Mouse (Mus musculus) telencephalon, adult 2 months (tissue): Measurements from ENCODE around the gene Cers6.

Experiments
- DNase-seq: peaks from one replicate; pipeline ENCODE4 v3.0.0-alpha.2; 2011; ENCODE audit warnings: low read depth, low spot score

Cers6 gene

DNA sequence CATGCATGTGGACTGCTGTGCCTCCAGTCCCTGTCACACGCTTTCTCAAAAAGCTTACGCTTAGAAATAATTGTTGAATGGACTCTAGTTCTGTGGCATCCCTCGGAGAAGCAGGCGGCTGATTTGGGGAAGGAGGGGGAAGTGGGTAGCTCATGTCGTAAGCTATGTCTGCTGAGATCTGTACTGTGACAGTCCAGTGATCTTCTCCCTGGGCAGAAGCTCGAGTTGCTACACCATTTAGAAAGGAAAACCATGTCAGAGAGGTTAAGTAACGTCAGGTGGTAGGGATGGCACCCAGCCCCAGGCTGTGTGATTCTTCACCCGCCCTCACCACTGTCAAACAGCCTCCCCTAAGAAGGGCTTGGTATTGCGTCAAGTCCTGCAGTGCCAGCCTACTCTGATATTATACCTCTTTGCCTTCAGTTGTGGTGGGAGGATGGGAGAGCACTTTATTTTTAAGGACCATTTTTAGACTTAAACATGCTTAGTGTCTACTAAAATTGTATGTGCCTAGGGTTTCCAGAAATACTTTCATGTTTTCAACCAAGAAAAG is 154.0 kb downstream of the Cers6 start:
- DNase-seq: no peak

DNA sequence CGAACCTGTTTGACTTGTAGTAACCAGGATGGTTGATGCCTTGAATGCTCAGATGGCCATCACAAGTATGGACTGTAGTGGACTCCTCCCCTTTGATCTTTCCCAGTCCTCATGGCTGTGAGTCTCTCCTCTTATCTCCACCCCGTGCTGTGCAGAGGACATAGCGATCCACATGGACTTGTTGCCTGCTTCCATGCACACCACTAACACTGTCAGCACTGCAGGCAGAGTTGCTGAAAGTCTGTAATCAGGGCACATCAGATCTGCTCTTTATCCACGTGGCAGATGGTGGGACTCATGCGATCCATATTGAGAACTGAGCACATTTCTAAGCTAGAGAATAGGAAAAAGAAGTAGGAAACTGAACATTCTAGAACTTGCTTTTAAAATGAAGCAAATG is 154.6 kb downstream of the Cers6 start:
- no peak for DNase-seq

DNA sequence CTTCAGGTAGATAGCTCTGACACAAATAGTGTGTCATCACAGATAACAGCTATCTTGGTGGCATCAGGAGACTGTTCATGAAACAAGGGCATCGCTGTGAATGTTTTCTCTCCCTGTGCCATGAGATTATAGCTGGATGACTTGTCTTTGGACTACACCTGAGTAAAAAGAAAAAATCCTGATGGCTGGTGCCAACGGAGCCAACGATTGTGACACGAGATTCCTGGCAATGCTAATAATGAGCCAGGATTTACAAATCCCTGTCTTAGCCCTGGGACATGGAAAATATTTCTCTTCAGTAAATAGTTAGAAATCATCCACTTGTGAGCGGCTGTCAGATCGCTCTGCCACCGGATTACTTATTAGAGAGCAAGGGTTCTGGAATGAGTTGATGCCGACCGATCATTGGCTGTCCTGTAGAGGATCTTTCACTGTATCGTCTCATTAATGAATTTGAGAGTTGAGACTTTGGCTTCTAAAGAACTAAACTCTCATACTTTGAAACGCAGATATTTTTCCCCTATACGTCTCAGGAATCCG is 157.9 kb downstream of the Cers6 start:
- DNase-seq: no peak

DNA sequence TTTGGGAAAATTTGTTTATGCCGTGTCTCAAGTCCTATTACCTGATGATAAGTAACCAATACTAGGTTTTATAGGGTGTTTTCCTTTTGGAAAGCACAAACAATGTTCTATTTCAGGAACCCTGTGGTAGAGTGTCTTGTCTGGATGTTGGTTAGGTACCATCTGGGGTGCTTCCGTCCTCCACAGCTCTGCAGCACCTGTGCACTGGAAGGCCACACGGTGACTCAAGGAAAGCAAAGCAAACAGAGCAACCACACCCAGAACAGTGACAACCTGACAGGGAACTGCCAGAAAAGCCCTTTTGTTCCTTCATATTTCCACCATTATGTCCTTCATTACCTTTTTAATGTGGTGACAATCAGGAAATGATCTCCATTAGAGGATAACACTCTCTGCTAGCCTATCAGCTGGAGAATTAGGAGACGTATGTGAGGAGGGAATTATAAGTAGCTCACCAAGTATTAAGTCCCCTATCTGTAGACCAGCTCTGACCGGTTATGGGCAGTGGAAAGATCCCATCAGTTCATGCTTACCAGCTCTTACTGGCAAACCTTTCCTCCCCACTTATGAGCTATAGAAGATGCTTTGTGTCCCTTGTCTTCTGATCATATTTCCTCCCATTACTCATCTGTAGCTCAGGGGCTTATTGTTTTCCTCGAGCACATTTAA is 158.7 kb downstream of the Cers6 start:
- DNase-seq: no peak

DNA sequence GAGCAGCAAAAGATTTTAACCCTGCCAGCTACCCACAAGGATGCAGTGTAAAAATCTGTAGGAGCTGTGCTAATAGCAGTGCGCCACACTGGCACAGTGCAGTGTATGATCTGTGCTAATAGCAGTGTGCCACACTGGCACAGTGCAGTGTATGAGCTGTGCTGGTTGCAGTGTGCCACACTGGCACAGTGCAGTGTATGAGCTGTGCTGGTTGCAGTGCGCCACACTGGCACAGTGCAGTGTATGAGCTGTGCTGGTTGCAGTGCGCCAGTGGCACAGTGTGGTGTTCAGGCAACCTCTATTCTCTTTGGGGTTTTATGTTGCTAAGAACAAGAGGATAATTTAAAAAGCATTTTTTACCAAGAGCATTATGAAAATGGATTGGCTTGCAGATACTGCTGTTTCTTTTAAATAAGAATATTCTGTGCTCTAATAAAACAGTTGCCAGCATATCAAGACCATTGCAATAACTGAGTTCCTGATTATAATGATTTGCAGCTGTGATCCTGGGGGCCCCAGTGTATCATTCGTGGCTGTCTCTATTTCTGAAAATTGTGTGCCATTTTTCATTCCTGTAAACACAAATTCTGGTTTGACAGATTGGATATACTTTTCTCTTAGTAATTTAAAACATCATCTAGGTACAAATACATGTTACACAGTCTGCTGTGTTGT is 159.5 kb downstream of the Cers6 start:
- DNase-seq: no peak

DNA sequence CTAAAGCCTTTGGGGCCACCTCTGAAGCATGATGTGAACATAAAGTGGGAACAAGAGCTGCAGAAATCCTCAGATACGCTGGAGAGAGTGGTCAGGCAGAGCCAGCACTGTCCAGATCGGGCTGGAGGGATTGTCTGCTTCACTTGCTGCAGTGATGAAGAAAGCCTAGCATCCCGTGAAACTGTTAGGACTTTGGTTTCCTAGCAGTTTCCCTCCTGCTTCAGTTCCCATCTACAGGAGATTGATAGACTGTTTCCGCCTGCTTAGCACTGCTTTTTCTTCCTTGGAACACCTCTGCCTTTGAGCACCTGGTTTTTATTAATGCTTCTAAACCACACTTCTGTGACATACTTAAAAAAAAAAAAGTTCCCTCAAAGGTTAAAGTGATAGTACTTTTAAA is 160.3 kb downstream of the Cers6 start:
- DNase-seq: no peak

DNA sequence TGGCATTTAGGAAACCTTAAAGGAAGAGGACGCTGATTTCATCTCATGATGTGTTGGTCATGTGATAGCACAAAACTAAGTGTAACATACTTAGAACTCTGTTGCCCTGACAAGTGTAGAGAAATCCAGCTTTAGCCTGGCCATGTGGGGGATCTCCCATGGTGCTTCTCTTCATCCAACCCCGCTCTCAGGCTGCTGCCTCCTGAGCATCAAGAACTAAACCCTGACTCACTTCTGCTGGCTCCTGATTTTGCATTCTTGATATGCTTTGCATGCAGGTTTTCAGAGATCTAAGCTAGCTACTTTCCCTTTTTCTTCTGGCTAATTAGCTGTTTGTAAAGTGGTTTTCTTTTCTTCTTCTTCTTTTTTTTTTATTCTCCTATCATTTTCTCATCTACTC is 163.6 kb downstream of the Cers6 start:
- no peak for DNase-seq

DNA sequence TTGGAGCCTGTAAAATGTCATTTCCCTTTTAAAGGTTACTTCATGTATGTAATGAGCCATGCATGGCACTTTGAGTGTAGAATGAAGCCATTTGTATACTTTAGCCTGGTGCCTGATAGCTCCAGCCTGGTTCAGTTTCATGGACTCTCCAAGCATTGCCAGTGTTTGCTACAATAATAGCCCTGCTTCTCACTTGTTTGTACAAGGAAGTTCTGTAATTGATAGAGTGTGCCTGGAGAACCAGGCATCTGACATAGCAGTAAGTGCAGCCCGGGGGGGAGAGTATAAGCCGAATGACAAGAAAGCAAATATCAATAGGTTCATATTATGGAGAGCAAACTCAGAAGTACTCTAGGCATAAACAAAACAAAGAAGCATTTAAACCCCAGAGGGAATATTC is 171.3 kb downstream of the Cers6 start:
- DNase-seq: no peak

DNA sequence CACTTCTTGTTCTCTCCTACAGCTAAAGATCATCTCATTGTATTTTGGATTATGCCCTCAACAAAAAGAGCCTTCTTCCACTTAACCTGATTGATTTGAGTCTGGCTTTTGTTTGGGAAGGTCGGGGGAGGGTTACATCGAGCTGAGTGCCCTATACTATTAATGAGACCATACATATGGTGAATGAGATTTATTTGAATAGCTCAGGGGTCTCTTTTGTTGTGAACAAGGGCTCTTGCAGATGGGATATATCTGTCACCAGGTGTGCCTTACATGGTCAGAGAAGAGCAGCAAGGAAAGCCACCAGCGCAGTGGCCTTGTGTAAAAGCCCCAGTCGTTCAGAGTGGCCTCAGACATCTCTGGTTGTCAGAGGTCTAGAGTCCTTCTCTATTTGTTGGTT is 174.2 kb downstream of the Cers6 start:
- DNase-seq: no peak

DNA sequence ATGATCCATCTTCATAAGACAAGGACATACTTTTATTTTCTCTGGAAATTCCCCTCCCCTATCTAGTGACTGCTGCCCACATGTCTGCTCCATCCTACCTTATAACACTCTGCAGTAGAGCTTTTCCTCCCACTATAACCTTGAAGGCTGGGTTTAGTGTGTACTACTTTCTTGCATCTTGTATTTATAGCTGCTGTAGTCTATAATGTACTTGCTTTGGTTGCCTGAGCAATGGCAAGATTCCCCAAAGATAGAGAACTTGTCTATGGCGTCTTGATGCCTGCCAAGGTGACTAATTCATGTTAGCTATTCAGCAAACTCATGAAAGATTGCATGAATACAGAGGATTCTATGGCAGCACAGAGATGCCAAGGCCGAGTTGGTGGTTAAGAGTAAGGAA is 176.1 kb downstream of the Cers6 start:
- DNase-seq: no peak

DNA sequence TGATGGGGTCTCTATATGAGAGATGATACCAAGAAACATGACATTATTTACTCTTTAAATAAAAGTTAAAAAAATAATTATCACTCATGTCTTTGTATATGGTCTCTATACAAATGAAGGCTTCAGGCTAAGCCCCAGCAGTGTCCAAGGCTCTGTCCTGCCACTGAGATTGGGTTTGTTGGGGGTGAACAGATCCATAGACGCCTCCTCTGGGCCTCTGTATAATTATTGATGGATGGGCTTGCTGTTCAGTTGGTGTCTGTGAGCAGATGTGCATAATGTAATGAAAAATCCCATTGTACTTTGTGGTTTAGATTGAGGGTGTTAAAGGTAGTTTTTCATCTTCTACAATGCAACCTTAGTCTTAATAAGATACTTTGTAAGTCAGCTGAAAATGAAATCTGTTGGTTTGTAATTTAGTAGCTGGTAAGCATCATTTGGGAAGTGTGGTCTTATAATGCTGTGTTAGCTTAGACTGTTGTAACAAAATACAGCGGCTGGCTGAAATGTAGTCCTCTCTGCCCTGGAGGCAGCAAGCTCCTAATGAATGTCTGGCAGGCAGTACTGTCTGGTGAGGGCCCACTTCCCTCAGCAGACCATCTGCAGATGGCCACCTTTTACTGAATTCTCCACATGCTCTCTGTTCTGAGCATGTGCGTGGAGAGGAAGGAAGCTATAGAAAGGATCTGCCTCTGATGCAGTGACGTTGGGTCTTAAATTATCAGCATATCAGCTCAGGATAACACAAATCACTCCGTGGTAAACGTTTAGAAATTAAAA is 181.3 kb downstream of the Cers6 start:
- DNase-seq: no peak

DNA sequence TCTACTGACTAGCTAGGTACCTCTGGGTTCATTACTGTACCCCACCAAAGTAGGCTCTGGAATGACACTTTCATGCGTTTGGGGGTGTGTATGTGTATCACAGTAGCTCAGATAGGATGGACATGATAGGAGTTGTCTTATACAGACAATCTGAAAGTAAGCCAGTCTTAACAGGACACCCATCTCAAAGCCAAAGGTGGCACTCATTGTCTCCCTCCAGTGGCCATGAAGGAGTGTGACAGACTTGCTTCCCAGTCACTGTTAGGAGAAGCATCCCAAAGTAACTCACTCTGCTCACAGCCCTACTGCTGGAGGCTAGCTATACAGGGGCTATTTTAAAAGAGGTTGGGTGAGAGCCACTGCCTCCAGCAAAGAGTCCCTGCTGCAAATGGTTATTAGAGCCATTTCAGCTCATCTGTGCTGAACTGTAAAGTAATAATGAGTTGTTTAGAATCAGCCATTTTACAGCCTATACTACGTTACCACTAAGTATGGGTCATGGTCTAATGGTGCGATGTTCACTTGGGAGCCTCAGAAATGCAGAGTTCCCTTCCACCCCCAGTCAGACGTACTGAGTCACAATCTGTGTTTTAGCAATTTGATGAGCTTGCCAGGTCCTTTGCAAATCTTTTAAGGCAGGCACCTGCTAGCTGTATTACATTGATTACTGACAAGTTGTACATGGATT is 182.3 kb downstream of the Cers6 start:
- DNase-seq: no peak

DNA sequence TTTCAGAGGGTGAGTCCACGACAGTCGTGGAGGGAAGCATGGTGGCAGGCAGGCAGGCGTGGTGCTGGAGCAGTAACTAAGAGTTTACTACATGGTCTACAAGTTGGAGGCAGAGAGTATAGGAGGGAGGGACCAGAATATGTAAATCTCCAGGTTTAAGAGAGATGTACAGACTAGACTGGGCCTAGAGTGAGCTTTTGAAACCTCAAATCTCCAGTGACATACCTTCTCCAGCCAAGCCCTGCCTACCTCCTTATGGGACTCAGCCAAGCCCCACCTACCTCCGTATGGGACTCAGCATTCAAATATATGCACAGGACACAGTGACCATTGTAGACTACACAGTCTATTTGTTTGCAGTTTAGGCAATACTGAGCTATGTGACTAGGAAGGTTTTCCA is 184.7 kb downstream of the Cers6 start:
- no peak for DNase-seq

DNA sequence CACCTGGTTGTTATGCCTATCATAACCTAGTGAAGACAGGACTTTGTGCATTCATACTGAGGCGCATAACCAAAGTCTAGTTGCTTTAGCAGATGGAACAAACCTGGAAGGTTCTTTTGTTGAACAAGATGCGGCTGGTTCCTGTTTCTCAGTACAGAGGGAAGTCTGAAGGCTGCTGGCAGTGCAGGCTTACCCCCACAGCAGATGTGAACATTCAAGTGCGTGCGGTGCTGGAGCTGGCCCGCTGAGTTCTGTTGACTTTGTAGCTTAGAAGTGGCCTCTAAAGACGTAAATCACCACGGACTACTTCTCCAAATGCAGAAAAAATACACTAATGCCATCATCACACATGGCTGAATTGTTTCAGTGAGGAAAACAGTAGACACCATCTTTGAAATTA is 186.1 kb downstream of the Cers6 start:
- DNase-seq: no peak

DNA sequence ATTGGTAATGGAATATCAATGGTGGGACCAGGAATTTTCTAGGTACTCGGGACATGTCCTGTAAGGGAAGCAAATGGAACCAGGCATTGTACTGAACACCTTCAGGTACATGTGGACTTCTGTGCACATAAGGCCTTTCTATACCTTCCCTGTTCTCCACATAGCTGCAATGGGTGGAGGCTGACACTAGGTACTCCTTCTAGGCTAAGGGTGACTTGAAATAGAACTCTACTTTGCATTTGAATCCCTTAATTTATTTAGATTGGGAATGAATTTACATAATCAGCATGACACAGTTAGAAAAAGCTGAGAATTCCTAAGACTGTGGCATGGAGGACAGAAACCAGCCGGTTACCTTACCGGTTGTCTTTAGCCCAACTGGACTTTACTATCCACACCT is 186.6 kb downstream of the Cers6 start:
- no peak for DNase-seq

DNA sequence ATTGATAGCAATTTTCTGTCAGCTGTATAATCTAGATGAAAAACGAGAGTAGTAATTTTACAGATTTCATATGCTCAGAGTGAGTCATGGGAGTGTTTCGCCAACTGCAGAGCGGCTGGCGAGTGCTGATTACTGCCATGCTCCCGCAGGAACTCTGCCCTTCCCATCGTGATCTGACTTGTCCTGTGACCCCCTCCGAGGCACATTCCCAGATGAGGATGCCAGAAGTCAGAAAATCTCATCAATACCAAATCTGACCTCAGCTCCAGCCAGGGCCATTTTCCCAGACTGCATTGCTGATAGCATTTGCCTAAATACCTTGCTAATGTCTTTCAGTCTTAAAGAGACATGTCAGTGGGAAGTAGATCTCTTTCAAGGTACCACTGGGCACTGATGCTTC is 187.9 kb downstream of the Cers6 start:
- no peak for DNase-seq

DNA sequence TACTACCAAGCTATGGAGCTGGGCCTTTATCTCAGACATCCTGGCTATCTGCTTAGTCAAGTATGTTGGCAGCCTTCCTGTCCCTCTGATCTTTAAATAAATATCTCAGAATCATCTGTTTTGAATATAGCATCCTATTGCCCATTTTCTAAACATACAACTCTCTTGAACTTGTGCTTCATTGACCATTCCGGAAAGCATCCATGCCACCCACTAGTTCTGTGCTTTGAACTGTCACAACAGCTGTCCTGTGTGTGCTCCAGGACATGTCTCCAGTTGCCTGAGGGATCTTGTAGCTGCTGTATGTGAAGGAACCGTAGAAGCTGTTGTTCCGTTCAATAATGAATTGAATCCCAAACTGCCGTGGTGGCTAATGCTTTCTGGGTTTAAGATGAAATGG is 188.9 kb downstream of the Cers6 start:
- DNase-seq: no peak

DNA sequence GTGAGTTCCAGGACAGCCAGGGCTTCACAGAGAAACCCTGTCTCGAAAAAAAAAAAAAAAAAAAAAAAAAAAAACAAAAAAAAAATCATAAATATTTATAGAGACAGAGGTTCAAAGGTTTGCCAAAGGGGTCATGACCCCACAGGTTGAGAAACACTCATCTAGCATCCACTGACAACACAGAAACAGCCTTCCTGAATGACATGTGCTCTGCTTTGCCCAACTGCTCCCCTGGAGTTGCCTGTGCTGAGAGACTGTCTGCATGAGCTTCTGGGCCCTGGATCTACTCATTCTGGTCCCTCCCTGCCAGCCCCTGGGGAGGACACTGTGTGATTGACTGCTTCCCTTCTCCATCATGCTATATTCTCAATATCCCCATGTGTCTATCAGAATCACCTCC is 190.4 kb downstream of the Cers6 start:
- no peak for DNase-seq

DNA sequence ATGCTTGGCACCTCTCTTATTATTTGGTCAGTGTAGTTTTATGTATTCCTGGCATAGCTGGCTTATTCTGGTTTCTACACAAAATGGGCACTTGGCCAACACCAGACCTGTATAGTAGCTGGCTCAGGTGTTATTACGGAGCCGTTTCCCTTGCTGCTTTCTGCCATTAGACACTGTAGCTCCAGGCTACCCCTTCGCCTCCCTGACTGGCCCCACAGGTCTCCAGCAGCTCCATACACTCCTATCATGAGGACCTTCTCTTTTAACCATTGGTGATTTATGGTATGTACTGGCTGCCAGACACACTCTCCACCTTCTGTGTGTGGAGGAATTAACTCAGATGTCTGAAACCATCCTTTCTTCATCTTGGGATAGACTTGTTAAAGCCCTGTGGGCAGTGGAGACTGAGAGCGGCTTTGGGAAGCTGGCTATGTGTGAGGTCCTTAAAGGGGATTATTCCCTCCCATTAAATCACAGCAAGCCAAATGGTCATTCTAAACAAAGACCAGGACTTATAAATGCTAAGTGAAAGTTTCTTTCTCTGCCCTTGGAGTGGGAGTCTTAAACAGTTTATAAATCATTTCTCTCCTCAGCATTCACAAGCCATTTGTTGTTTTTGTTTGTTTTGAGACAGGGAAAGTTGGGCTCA is 192.1 kb downstream of the Cers6 start:
- DNase-seq: no peak

DNA sequence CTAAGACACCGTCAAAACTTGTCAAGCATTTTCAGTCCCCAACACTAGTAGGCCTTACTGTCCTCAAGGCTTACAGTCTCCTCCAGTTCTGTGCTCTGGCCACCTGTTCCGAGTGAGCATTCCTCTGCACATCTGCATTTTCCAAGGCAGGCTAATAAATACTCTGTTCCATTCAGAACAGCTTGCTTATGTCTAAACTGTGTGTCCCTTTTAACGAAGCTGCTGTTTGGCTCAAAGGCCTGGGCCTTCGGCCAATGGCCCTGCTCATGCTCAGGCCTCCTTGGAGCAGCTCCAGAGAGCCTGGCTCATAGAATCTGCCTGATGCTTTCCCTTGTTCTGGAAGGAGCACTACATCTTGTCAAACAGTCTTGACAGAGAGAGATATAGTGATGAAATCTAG is 193.0 kb downstream of the Cers6 start:
- DNase-seq: no peak

DNA sequence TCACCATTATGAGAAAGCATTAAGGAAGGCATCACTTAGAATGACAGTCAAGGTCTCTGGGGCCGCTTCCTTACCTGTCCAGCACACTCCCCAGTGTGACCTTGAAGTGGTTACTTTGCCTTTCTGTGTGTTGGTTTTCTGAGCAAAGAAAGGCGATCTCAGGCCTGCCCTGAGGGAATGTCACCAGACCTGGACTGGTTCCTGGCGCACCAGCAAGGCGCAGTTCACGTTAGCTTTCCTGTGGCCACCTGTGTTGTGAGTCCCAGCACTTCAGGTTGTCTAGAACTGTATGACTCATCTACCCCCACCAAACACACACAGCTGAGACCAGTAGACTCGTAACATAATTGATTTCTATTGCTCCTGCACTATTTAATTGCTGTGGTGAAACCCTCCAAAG is 193.9 kb downstream of the Cers6 start:
- DNase-seq: no peak
